ENCODE assay signal across 28 mouse cellular contexts in the genomic region with DNA sequence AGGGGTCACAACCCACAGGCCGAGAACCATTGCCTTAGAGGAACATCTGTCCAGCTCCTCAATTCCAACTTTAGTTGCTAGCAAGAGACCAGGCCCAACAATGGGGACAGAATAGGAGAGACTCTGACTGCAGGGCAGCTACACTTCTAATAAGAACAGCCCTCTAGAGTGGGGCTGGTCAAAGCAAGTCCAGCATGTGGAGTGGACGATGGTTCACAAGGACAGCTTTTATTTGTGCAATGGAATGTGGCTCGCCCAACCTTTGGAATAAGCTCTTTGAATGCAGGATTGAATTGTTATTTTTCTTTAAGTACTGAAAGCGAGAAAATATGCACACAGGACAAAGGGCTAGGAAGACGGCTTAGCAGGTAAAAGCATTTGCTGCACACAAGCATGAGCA.
"Had no signal": no experiment of that assay in that cellular context is flagged by ENCODE, and none has a peak within 500 bp of the region (broad histone marks: within the 10 kb centered on the region; RNA-seq: fewer than 3 reads in every experiment).

No protein-coding gene starts in this region.

- H3K9me3 ChIP-seq: embryonic facial prominence, embryonic 10.5 days; embryonic facial prominence, embryonic 12.5 days; embryonic facial prominence, embryonic 13.5 days; embryonic facial prominence, embryonic 15.5 days; forebrain, embryonic 10.5 days; forebrain, embryonic 12.5 days; forebrain, embryonic 13.5 days; forebrain, embryonic 15.5 days had no signal

- ATAC-seq: forebrain, embryonic 13.5 days; forebrain, embryonic 14.5 days; forebrain, embryonic 15.5 days; forebrain, embryonic 16.5 days; forebrain, postnatal 0 days had no signal

- H3K36me3 ChIP-seq: embryonic facial prominence, embryonic 10.5 days; embryonic facial prominence, embryonic 12.5 days; embryonic facial prominence, embryonic 13.5 days; embryonic facial prominence, embryonic 15.5 days; forebrain, embryonic 10.5 days; forebrain, embryonic 12.5 days; forebrain, embryonic 15.5 days had no signal

- H3K27me3 ChIP-seq: embryonic facial prominence, embryonic 12.5 days; embryonic facial prominence, embryonic 13.5 days; embryonic facial prominence, embryonic 15.5 days; forebrain, embryonic 12.5 days; forebrain, embryonic 13.5 days; forebrain, embryonic 15.5 days had no signal

- DNase-seq: cerebellum, adult 18-20 months; cerebellum, adult 2 months; cerebellum, adult 8-10 months; cerebellum, adult 9-10 months; cerebellum, adult 9-11 months; cerebellum, postnatal 10 days; cerebellum, postnatal 14 days; cerebellum, postnatal 25 days; cerebellum, postnatal 36 days; embryo, embryonic 11 days; forebrain, postnatal 0 days; gastrocnemius, adult 2 months; gastrocnemius, postnatal 10 days; gastrocnemius, postnatal 14 days; gastrocnemius, postnatal 25 days; gastrocnemius, postnatal 36 days; heart, adult 18-20 months had no signal

- H3K27ac ChIP-seq: embryonic facial prominence, embryonic 10.5 days; embryonic facial prominence, embryonic 12.5 days; embryonic facial prominence, embryonic 13.5 days; embryonic facial prominence, embryonic 15.5 days; forebrain, embryonic 10.5 days; forebrain, embryonic 12.5 days; forebrain, embryonic 13.5 days; forebrain, embryonic 15.5 days; gastrocnemius, adult 2 months had no signal

- H3K4me1 ChIP-seq: embryonic facial prominence, embryonic 15.5 days had no signal

- H3K9ac ChIP-seq: embryonic facial prominence, embryonic 12.5 days; embryonic facial prominence, embryonic 13.5 days; embryonic facial prominence, embryonic 15.5 days; forebrain, embryonic 12.5 days; forebrain, embryonic 13.5 days; forebrain, embryonic 15.5 days; forebrain, postnatal 0 days had no signal

- H3K4me2 ChIP-seq: embryonic facial prominence, embryonic 12.5 days; embryonic facial prominence, embryonic 13.5 days; embryonic facial prominence, embryonic 15.5 days; forebrain, embryonic 12.5 days; forebrain, embryonic 13.5 days; forebrain, embryonic 15.5 days had no signal

- H3K4me3 ChIP-seq: embryonic facial prominence, embryonic 10.5 days; embryonic facial prominence, embryonic 12.5 days; embryonic facial prominence, embryonic 13.5 days; embryonic facial prominence, embryonic 15.5 days; erythroblast, embryonic 14.5 days; forebrain, embryonic 10.5 days; forebrain, embryonic 12.5 days; forebrain, embryonic 13.5 days; forebrain, embryonic 15.5 days; gastrocnemius, adult 2 months had no signal
